16 mouse cellular contexts compared by ENCODE assay signal in genomic region chr7:96679746-96680145, GRCm38 (mm10).
DNase-seq lines count a peak whose midpoint lies in the region; ATAC-seq and TF ChIP-seq lines count a peak whose summit lies in the region.
"Had no signal": no experiment of that assay in that cellular context is flagged by ENCODE, and none has a peak within 500 bp of the region (broad histone marks: within the 10 kb centered on the region; RNA-seq: fewer than 3 reads in every experiment).

No protein-coding gene starts in this region.

- H3K4me1 ChIP-seq in forebrain, embryonic 10.5 days: peaks cover 49% of the 10 kb centered on the region
- no peaks in the 10 kb centered on the region; the same call in 1 of the 2 replicates for H3K4me1 ChIP-seq in forebrain, postnatal 0 days (ENCODE audit: insufficient read depth)
- peaks cover 64% of the 10 kb centered on the region for H3K4me1 ChIP-seq in embryonic facial prominence, embryonic 10.5 days
- no peaks in the 10 kb centered on the region for H3K4me1 ChIP-seq in hindbrain, postnatal 0 days (ENCODE audit: insufficient read depth, low read length)

- no peak overlapping the region for H3K4me2 ChIP-seq in forebrain, postnatal 0 days (ENCODE audit: low read depth)
- H3K4me2 ChIP-seq in hindbrain, postnatal 0 days (ENCODE audit: low read depth, low read length): no peak overlapping the region
- H3K4me2 ChIP-seq: limb, embryonic 12.5 days had no signal

- DNase-seq in forebrain, embryonic 10.5 days (ENCODE audit: extremely low spot score, low spot score): no peak
- DNase-seq in forebrain, postnatal 0 days: no peak
- no peak for DNase-seq in left cerebral cortex, adult 2 months (ENCODE audit: extremely low spot score in 1 of 2, low spot score in 2 of 2)
- no peak for DNase-seq in left cerebral cortex, postnatal 36 days (ENCODE audit: low spot score in 2 of 2)
- DNase-seq in embryonic facial prominence, embryonic 10.5 days (ENCODE audit: low spot score): no peak
- peak; percentile 41 for DNase-seq in hindbrain, postnatal 0 days (ENCODE audit: low spot score)
- no peak for DNase-seq in thymus, postnatal 36 days
- DNase-seq: cerebellum, adult 2 months; embryo, embryonic 11 days; heart, postnatal 10 days had no signal

- WGBS in forebrain, embryonic 10.5 days: 63% methylated on average over 1 of the region's 1 CpGs
- 43% methylated on average over 1 of the region's 1 CpGs for WGBS in forebrain, postnatal 0 days
- 55% methylated on average over 1 of the region's 1 CpGs for WGBS in embryonic facial prominence, embryonic 10.5 days
- 67% methylated on average over 1 of the region's 1 CpGs for WGBS in hindbrain, postnatal 0 days

- H3K9ac ChIP-seq in forebrain, postnatal 0 days: no peak overlapping the region
- no peak overlapping the region for H3K9ac ChIP-seq in hindbrain, postnatal 0 days (replicated peaks; ENCODE audit: low read length)
- H3K9ac ChIP-seq: limb, embryonic 12.5 days had no signal

- no peak for TF ChIP-seq CTCF in forebrain, postnatal 0 days (IDR thresholded peaks at IDR 0.05; ENCODE audit: low read depth)
- TF ChIP-seq CTCF in left cerebral cortex, adult 2 months (IDR thresholded peaks at IDR 0.05): no peak
- TF ChIP-seq CTCF in hindbrain, postnatal 0 days (IDR thresholded peaks at IDR 0.05; ENCODE audit: low read depth): no peak

- H3K27ac ChIP-seq in forebrain, embryonic 10.5 days: peak overlapping the region; percentile 51
- H3K27ac ChIP-seq in forebrain, postnatal 0 days (ENCODE audit: low read depth, low read length): no peak overlapping the region
- H3K27ac ChIP-seq in left cerebral cortex, adult 2 months: peak overlapping the region; percentile 82
- peak overlapping the region; percentile 63; the same call in 1 of the 2 replicates for H3K27ac ChIP-seq in embryonic facial prominence, embryonic 10.5 days (replicated peaks)
- H3K27ac ChIP-seq in hindbrain, postnatal 0 days: no peak overlapping the region
- H3K27ac ChIP-seq: heart, adult 2 months; limb, embryonic 12.5 days had no signal

- H3K36me3 ChIP-seq in forebrain, embryonic 10.5 days (replicated peaks): no peaks in the 10 kb centered on the region
- no peaks in the 10 kb centered on the region for H3K36me3 ChIP-seq in forebrain, postnatal 0 days (ENCODE audit: insufficient read depth)
- H3K36me3 ChIP-seq in embryonic facial prominence, embryonic 10.5 days (replicated peaks): peaks cover 1% of the 10 kb centered on the region; the same call in 1 of the 2 replicates
- no peaks in the 10 kb centered on the region for H3K36me3 ChIP-seq in hindbrain, postnatal 0 days (ENCODE audit: insufficient read depth, low read length)
- H3K36me3 ChIP-seq: limb, embryonic 12.5 days had no signal

- H3K9me3 ChIP-seq in forebrain, embryonic 10.5 days: no peaks in the 10 kb centered on the region
- no peaks in the 10 kb centered on the region for H3K9me3 ChIP-seq in forebrain, postnatal 0 days (ENCODE audit: low read length)
- H3K9me3 ChIP-seq in embryonic facial prominence, embryonic 10.5 days: no peaks in the 10 kb centered on the region
- H3K9me3 ChIP-seq in hindbrain, postnatal 0 days (ENCODE audit: low read length): no peaks in the 10 kb centered on the region
- H3K9me3 ChIP-seq: limb, embryonic 12.5 days had no signal

- no peak overlapping the region for H3K4me3 ChIP-seq in forebrain, embryonic 10.5 days
- no peak overlapping the region for H3K4me3 ChIP-seq in forebrain, postnatal 0 days (ENCODE audit: low read depth, low read length)
- H3K4me3 ChIP-seq in left cerebral cortex, adult 2 months: no peak overlapping the region
- no peak overlapping the region for H3K4me3 ChIP-seq in embryonic facial prominence, embryonic 10.5 days
- H3K4me3 ChIP-seq in hindbrain, postnatal 0 days (ENCODE audit: low read length): no peak overlapping the region
- H3K4me3 ChIP-seq: heart, adult 2 months; limb, embryonic 12.5 days had no signal

- intact Hi-C loops in left cerebral cortex, adult 2 months (cut with DNase I): loop anchor here (2.0 to 10.0 kb wide), 2 partner anchors 105 to 225 kb away; no protein-coding TSS in a partner anchor
- intact Hi-C loops in left cerebral cortex, postnatal 36 days (cut with DNase I): no loop called here

- peaks cover 90% of the 10 kb centered on the region for H3K27me3 ChIP-seq in forebrain, embryonic 10.5 days (ENCODE audit: poor library complexity, severe bottlenecking)
- H3K27me3 ChIP-seq in forebrain, postnatal 0 days (ENCODE audit: insufficient read depth, low read length): no peaks in the 10 kb centered on the region
- H3K27me3 ChIP-seq in embryonic facial prominence, embryonic 10.5 days (replicated peaks; ENCODE audit: low read depth, poor library complexity, severe bottlenecking): peaks cover 5% of the 10 kb centered on the region
- no peaks in the 10 kb centered on the region for H3K27me3 ChIP-seq in hindbrain, postnatal 0 days (ENCODE audit: insufficient read depth, low read length)
- H3K27me3 ChIP-seq: CH12.LX, Patski had no signal

- no peak for ATAC-seq in forebrain, postnatal 0 days
- ATAC-seq in hindbrain, postnatal 0 days: peak; percentile 57; the same call in 1 of the 2 replicates
- ATAC-seq in monocyte, adult 5-6 weeks (replicated peaks; ENCODE audit: insufficient number of reproducible peaks, low FRiP score, low TSS enrichment, poor library complexity, severe bottlenecking): no peak
- ATAC-seq: intestine, embryonic 16.5 days; Patski had no signal

Comparison
In these comparisons a context has a peak if more than half of its experiments do, and no peak if none do; other contexts are left out.
1. H3K27ac ChIP-seq: peak in forebrain, embryonic 10.5 days (single experiment), left cerebral cortex, adult 2 months (single experiment) and embryonic facial prominence, embryonic 10.5 days (single experiment); none in forebrain, postnatal 0 days (single experiment) and hindbrain, postnatal 0 days (single experiment).